Mouse (Mus musculus): Measurements from ENCODE around the gene Prr29. TPM values are rescaled to one million over a fixed set of nuclear protein-coding genes. Genes with fewer than 3 reads are reported as not detected.

Gene Prr29
- total and polyA plus RNA-seq, 2 experiments from 2014 or later: 0.33 TPM; not detected in 1

DNA sequence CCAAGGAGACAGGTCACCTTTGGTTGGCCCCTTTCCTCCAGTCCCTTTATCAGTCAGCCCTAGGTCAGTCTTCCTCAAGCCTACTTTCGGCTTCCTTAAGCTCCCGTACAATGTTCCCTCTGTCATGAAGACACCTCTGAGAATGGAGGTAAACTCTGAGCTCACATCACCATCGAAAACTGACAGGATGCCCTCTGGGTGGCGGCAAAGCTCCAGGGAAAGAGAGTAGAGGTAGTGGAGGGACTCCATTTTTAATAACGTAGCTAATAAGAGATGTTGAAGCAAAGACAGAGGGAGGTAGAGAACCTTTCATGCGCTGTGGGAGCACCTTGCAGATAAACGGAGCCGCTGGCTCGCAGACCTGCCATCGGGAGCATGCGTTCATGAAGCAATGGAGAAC is 15.7 kb downstream of the Prr29 start:
- Histone ChIP-seq H3K9ac (replicated peaks; ENCODE audit: low read length, poor library complexity, severe bottlenecking) (no peak overlapping the region), H3K27me3 (ENCODE audit: insufficient read depth, low read length) (no peaks in the 10 kb centered on the region), H3K9me3 (ENCODE audit: low read length) (no peaks in the 10 kb centered on the region), H3K4me1 (ENCODE audit: insufficient read depth, low read length) (no peaks in the 10 kb centered on the region), H3K4me3 (ENCODE audit: low read depth, low read length) (no peak overlapping the region), H3K36me3 (ENCODE audit: insufficient read depth, low read length) (no peaks in the 10 kb centered on the region), H3K4me2 (ENCODE audit: low read depth, low read length, poor library complexity, severe bottlenecking) (no peak overlapping the region), H3K27ac (ENCODE audit: low read depth, low read length) (no peak overlapping the region)
- peak; percentile 27; the same call in 1 of the 2 replicates for TF ChIP-seq CTCF (IDR thresholded peaks at IDR 0.05)
- DNase-seq (ENCODE audit: low spot score) (no peak), ATAC-seq (ENCODE audit: low FRiP score) (no peak)
- 84% methylated on average over 11 of the region's 11 CpGs for WGBS

DNA sequence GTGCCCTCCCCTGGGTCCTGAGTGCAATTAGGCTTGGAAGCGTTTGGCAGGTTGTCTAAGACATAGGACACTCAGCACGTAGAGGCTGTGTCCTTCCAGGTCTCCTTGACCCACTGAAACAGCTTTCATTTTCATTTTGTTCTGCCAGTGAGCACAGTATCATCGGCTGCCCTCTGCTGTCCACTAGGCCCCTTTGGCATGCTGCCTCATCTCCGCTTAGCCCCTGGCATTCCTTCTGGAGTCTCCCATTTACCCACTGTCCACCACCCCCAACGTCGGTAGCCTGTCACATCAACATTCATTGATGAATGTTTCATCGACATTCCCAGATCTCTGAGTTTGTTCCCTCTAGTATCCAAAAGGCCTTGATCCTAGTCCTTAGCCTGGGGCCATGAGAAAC is 16.6 kb downstream of the Prr29 start:
- Histone ChIP-seq H3K4me2 (ENCODE audit: low read depth, low read length, poor library complexity, severe bottlenecking) (no peak overlapping the region), H3K36me3 (ENCODE audit: insufficient read depth, low read length) (no peaks in the 10 kb centered on the region), H3K27me3 (ENCODE audit: insufficient read depth, low read length) (no peaks in the 10 kb centered on the region), H3K27ac (ENCODE audit: low read depth, low read length) (no peak overlapping the region), H3K4me3 (ENCODE audit: low read depth, low read length) (no peak overlapping the region), H3K4me1 (ENCODE audit: insufficient read depth, low read length) (no peaks in the 10 kb centered on the region), H3K9ac (replicated peaks; ENCODE audit: low read length, poor library complexity, severe bottlenecking) (no peak overlapping the region), H3K9me3 (ENCODE audit: low read length) (no peaks in the 10 kb centered on the region)
- ATAC-seq (ENCODE audit: low FRiP score) (no peak), DNase-seq (ENCODE audit: low spot score) (no peak)
- WGBS: 82% methylated on average over 7 of the region's 7 CpGs
- TF ChIP-seq CTCF (IDR thresholded peaks at IDR 0.05): 0 out of 2 replicates have a peak, but pooled peaks have one; percentile 4

DNA sequence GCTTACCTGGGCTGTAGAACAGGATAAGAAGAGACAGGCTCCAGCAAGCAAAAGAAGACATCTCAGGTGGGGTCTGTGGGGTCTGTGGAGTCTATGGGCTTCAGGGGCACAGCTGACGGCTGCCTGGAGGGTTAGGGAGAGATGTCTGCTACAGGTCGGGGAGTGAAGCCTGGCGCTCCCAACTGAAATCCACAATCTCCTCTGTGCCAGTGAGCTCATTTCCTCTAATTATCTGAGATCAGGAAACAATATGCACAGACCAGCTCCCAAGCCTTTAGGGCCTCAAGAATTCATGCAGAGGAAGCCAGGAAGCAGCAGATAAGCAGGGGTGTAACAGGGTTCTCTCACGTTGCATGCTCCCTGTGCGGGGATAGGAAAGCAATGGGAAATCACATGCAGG is 17.2 kb downstream of the Prr29 start:
- no peak overlapping the region for H3K4me2 ChIP-seq (ENCODE audit: low read depth, low read length, poor library complexity, severe bottlenecking)
- DNase-seq (ENCODE audit: low spot score) (no peak), ATAC-seq (ENCODE audit: low FRiP score) (no peak)
- no peaks in the 10 kb centered on the region for H3K36me3 ChIP-seq (ENCODE audit: insufficient read depth, low read length)
- no peaks in the 10 kb centered on the region for H3K9me3 ChIP-seq (ENCODE audit: low read length)
- no peaks in the 10 kb centered on the region for H3K27me3 ChIP-seq (ENCODE audit: insufficient read depth, low read length)
- no peaks in the 10 kb centered on the region for H3K4me1 ChIP-seq (ENCODE audit: insufficient read depth, low read length)
- no peak for TF ChIP-seq CTCF (IDR thresholded peaks at IDR 0.05)
- WGBS: 73% methylated on average over 5 of the region's 5 CpGs
- H3K9ac ChIP-seq (replicated peaks; ENCODE audit: low read length, poor library complexity, severe bottlenecking): no peak overlapping the region
- no peak overlapping the region for H3K27ac ChIP-seq (ENCODE audit: low read depth, low read length)
- no peak overlapping the region for H3K4me3 ChIP-seq (ENCODE audit: low read depth, low read length)

DNA sequence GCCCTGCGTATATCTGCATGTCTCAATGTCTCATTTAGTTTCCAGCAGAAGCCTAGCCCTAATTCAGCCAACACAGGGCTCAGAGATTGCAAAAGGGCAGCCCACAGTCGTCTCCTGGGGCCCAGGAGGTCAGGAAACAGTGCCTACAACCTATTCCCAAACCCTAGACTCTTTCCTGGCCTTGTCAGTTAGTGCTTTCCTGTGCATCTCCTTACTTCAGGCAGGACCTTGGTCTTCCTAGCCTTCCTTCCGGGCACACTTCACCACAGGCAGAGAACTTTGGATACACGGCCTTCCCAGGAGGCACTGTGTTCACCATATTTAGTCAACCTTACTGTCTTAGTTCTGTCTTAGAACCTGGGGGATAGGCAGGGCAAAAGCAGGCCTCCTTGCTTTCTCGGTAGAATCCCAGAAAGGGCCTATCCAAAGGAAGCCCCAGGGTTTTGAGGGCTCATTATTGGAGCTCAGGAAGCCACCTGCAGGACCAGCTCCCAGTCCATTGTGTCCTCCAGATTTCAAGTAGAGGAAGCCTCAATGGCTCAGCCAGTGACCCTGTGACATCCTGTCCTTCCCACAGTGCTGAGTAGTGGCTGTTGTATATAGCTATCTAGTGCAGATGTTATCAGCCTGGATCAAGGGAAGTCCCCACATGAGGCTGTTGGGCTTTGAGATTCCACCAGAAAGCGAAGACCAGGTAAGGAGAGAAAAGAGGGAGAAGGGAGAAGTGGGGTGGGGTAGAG is 17.9 kb downstream of the Prr29 start:
- Histone ChIP-seq H3K4me1 (ENCODE audit: insufficient read depth, low read length) (no peaks in the 10 kb centered on the region), H3K36me3 (ENCODE audit: insufficient read depth, low read length) (no peaks in the 10 kb centered on the region), H3K27me3 (ENCODE audit: insufficient read depth, low read length) (no peaks in the 10 kb centered on the region), H3K9me3 (ENCODE audit: low read length) (no peaks in the 10 kb centered on the region), H3K9ac (replicated peaks; ENCODE audit: low read length, poor library complexity, severe bottlenecking) (no peak overlapping the region), H3K4me2 (ENCODE audit: low read depth, low read length, poor library complexity, severe bottlenecking) (no peak overlapping the region), H3K27ac (ENCODE audit: low read depth, low read length) (no peak overlapping the region), H3K4me3 (ENCODE audit: low read depth, low read length) (no peak overlapping the region)
- no peak for DNase-seq (ENCODE audit: low spot score)
- TF ChIP-seq CTCF (IDR thresholded peaks at IDR 0.05): no peak
- WGBS: 75% methylated on average over 6 of the region's 6 CpGs
- ATAC-seq (ENCODE audit: low FRiP score): no peak

DNA sequence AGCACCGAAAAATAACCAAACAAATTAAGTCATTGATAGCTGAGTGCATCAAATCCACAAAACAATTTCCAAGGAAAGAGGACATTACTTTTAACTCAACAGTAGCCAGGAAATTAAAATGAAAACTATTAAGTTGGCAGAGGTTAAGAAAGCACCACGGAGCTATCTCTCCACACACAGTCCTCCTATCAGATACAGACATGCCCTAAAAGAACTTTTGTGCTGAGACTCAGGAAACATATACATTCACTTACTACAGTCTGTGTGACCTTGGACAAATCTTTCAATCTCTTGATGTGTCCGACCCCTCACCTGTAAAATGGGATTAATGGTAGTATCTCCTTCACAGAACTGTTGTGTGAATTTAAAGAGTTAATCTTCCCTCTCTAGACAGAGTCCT is 21.1 kb downstream of the Prr29 start:
- H3K27me3 ChIP-seq (ENCODE audit: insufficient read depth, low read length): no peaks in the 10 kb centered on the region
- no peaks in the 10 kb centered on the region for H3K9me3 ChIP-seq (ENCODE audit: low read length)
- no peak overlapping the region for H3K9ac ChIP-seq (replicated peaks; ENCODE audit: low read length, poor library complexity, severe bottlenecking)
- ATAC-seq (ENCODE audit: low FRiP score) (no peak), DNase-seq (ENCODE audit: low spot score) (no peak)
- no peak for TF ChIP-seq CTCF (IDR thresholded peaks at IDR 0.05)
- no peaks in the 10 kb centered on the region for H3K36me3 ChIP-seq (ENCODE audit: insufficient read depth, low read length)
- no peak overlapping the region for H3K27ac ChIP-seq (ENCODE audit: low read depth, low read length)
- H3K4me2 ChIP-seq (ENCODE audit: low read depth, low read length, poor library complexity, severe bottlenecking): no peak overlapping the region
- H3K4me3 ChIP-seq (ENCODE audit: low read depth, low read length): no peak overlapping the region
- no peaks in the 10 kb centered on the region for H3K4me1 ChIP-seq (ENCODE audit: insufficient read depth, low read length)
- WGBS: 86% methylated on average over 3 of the region's 3 CpGs

DNA sequence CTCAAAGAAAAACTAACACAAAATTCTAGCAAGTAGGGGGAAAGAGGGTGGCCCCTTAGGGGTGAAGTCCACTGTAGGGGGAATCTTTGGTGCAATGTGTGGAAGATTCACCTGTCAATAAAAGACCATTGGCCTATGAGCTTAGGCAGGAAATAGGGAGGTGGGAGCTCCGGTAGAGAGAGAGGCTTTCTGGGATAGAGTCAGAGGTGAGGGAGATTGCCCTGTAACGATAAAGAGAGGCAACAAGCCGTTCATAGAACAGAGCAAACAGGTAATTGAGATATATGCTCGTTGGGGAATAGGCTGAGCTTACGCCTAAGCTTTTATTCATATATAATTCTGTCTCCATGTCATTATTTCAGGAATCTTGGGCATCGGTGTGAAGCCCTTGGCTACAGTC is 21.7 kb downstream of the Prr29 start:
- DNase-seq (ENCODE audit: low spot score): no peak
- no peaks in the 10 kb centered on the region for H3K36me3 ChIP-seq (ENCODE audit: insufficient read depth, low read length)
- no peak for TF ChIP-seq CTCF (IDR thresholded peaks at IDR 0.05)
- no peaks in the 10 kb centered on the region for H3K9me3 ChIP-seq (ENCODE audit: low read length)
- H3K4me1 ChIP-seq (ENCODE audit: insufficient read depth, low read length): no peaks in the 10 kb centered on the region
- no peak for ATAC-seq (ENCODE audit: low FRiP score)
- no peak overlapping the region for H3K9ac ChIP-seq (replicated peaks; ENCODE audit: low read length, poor library complexity, severe bottlenecking)
- no peaks in the 10 kb centered on the region for H3K27me3 ChIP-seq (ENCODE audit: insufficient read depth, low read length)
- no peak overlapping the region for H3K4me2 ChIP-seq (ENCODE audit: low read depth, low read length, poor library complexity, severe bottlenecking)
- WGBS: 84% methylated on average over 6 of the region's 6 CpGs
- H3K4me3 ChIP-seq (ENCODE audit: low read depth, low read length): no peak overlapping the region
- H3K27ac ChIP-seq (ENCODE audit: low read depth, low read length): no peak overlapping the region
